In the genomic region with DNA sequence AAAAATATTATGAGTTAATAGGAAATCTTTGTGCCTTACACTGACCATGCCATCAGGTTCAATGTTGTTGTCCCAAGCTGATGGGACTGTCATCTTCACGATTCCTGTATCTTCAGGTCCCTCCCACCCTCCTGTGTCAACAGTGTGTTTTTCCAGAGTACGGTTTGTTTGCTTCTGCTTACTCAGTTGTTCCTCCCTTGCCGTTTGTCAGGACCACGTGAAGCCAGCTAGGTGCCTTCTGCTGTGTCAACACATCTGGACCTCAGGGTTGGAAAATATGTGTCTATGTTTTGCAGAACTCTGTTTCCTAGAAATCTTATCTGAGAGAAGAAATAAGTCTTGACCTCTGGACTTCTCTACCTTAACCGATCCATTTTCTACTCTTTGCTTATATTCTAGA, we compare ENCODE assay signal across 22 mouse cellular contexts. TPM values are rescaled to one million over a fixed set of nuclear protein-coding genes. Genes with fewer than 3 reads are reported as not detected.
DNase-seq lines count a peak whose midpoint lies in the region; ATAC-seq and TF ChIP-seq lines count a peak whose summit lies in the region.
"Had no signal": no experiment of that assay in that cellular context is flagged by ENCODE, and none has a peak within 500 bp of the region (broad histone marks: within the 10 kb centered on the region; RNA-seq: fewer than 3 reads in every experiment).

No protein-coding gene starts in this region.

- peaks cover 58% of the 10 kb centered on the region for H3K36me3 ChIP-seq in heart, postnatal 0 days (replicated peaks; ENCODE audit: control insufficient read depth, insufficient read depth, low read length)
- H3K36me3 ChIP-seq in heart, embryonic 11.5 days (ENCODE audit: control insufficient read depth, insufficient read depth, low read length) = peaks cover 37% of the 10 kb centered on the region
- peaks cover 17% of the 10 kb centered on the region for H3K36me3 ChIP-seq in liver, embryonic 16.5 days (ENCODE audit: control insufficient read depth, insufficient read depth)
- peaks cover 21% of the 10 kb centered on the region for H3K36me3 ChIP-seq in liver, embryonic 11.5 days (ENCODE audit: control insufficient read depth, insufficient read depth, low read length)
- H3K36me3 ChIP-seq in intestine, embryonic 16.5 days (ENCODE audit: control insufficient read depth, insufficient read depth, low read length) = peaks cover 17% of the 10 kb centered on the region
- H3K36me3 ChIP-seq in stomach, postnatal 0 days (ENCODE audit: control insufficient read depth, insufficient read depth, low read length) = peaks cover 10% of the 10 kb centered on the region; the same call in 1 of the 2 replicates

- 0 out of 2 replicates have a peak, but pooled peaks have one; percentile 16 for ATAC-seq in heart, postnatal 0 days (ENCODE audit: insufficient read depth, low read depth)
- no peak for ATAC-seq in heart, embryonic 11.5 days (replicated peaks; ENCODE audit: insufficient number of reproducible peaks, low FRiP score, low TSS enrichment)
- peak; percentile 71 for ATAC-seq in liver, embryonic 16.5 days (ENCODE audit: low read depth)
- no peak for ATAC-seq in liver, embryonic 11.5 days (replicated peaks; ENCODE audit: low FRiP score)
- peak; percentile 83 for ATAC-seq in intestine, embryonic 16.5 days
- ATAC-seq in stomach, postnatal 0 days (ENCODE audit: low FRiP score, low TSS enrichment) = peak; percentile 89
- no peak for ATAC-seq in erythroid progenitor cell, adult 5-6 weeks (replicated peaks; ENCODE audit: low FRiP score, poor library complexity, severe bottlenecking)
- ATAC-seq: forebrain, embryonic 15.5 days had no signal

- H3K27ac ChIP-seq in heart, postnatal 0 days (ENCODE audit: low read depth) = 0 out of 2 replicates have a peak overlapping the region, but pooled peaks have one; percentile 15
- no peak overlapping the region for H3K27ac ChIP-seq in heart, embryonic 11.5 days (ENCODE audit: low read depth, low read length)
- H3K27ac ChIP-seq in liver, embryonic 16.5 days (ENCODE audit: low read length) = no peak overlapping the region
- no peak overlapping the region for H3K27ac ChIP-seq in liver, embryonic 11.5 days (ENCODE audit: low read depth, low read length)
- H3K27ac ChIP-seq in intestine, embryonic 16.5 days (ENCODE audit: low read length) = no peak overlapping the region
- H3K27ac ChIP-seq in stomach, postnatal 0 days (replicated peaks) = peak overlapping the region; percentile 56
- H3K27ac ChIP-seq: embryonic facial prominence, embryonic 15.5 days; forebrain, embryonic 15.5 days; heart, adult 2 months; hindbrain, embryonic 10.5 days; hindbrain, embryonic 14.5 days had no signal

- H3K4me3 ChIP-seq in heart, postnatal 0 days (ENCODE audit: low read depth, low read length) = no peak overlapping the region
- no peak overlapping the region for H3K4me3 ChIP-seq in heart, embryonic 11.5 days (ENCODE audit: low read depth, low read length)
- H3K4me3 ChIP-seq in liver, embryonic 16.5 days (ENCODE audit: low read depth, low read length) = no peak overlapping the region
- H3K4me3 ChIP-seq in liver, embryonic 11.5 days (ENCODE audit: low read depth, low read length) = no peak overlapping the region
- no peak overlapping the region for H3K4me3 ChIP-seq in intestine, embryonic 16.5 days (ENCODE audit: low read length)
- no peak overlapping the region for H3K4me3 ChIP-seq in stomach, postnatal 0 days (ENCODE audit: low read depth, low read length)
- H3K4me3 ChIP-seq: embryonic facial prominence, embryonic 15.5 days; erythroblast, embryonic 14.5 days; forebrain, embryonic 15.5 days; heart, adult 2 months; heart, embryonic 12.5 days; hindbrain, embryonic 10.5 days had no signal

- no peaks in the 10 kb centered on the region for H3K9me3 ChIP-seq in heart, postnatal 0 days (replicated peaks; ENCODE audit: control insufficient read depth, low read length)
- H3K9me3 ChIP-seq in heart, embryonic 11.5 days (replicated peaks; ENCODE audit: control insufficient read depth, low read length) = no peaks in the 10 kb centered on the region
- no peaks in the 10 kb centered on the region for H3K9me3 ChIP-seq in liver, embryonic 16.5 days (replicated peaks; ENCODE audit: control insufficient read depth, low read length)
- no peaks in the 10 kb centered on the region for H3K9me3 ChIP-seq in liver, embryonic 11.5 days (ENCODE audit: control insufficient read depth, low read length)
- no peaks in the 10 kb centered on the region for H3K9me3 ChIP-seq in intestine, embryonic 16.5 days (ENCODE audit: control insufficient read depth, low read length)
- H3K9me3 ChIP-seq in stomach, postnatal 0 days (ENCODE audit: control insufficient read depth, low read length) = no peaks in the 10 kb centered on the region
- H3K9me3 ChIP-seq: embryonic facial prominence, embryonic 15.5 days; forebrain, embryonic 15.5 days; heart, embryonic 12.5 days; hindbrain, embryonic 10.5 days had no signal

- H3K9ac ChIP-seq in heart, postnatal 0 days (replicated peaks; ENCODE audit: low read depth, low read length) = no peak overlapping the region
- H3K9ac ChIP-seq in heart, embryonic 11.5 days (ENCODE audit: low read depth, low read length) = no peak overlapping the region
- no peak overlapping the region for H3K9ac ChIP-seq in liver, embryonic 16.5 days (ENCODE audit: low read depth, low read length)
- H3K9ac ChIP-seq in liver, embryonic 11.5 days (ENCODE audit: low read depth, low read length) = no peak overlapping the region
- no peak overlapping the region for H3K9ac ChIP-seq in intestine, embryonic 16.5 days (ENCODE audit: low read depth, low read length)
- no peak overlapping the region for H3K9ac ChIP-seq in stomach, postnatal 0 days (ENCODE audit: low read length)
- H3K9ac ChIP-seq: embryonic facial prominence, embryonic 15.5 days; forebrain, embryonic 15.5 days; heart, embryonic 12.5 days; hindbrain, embryonic 14.5 days had no signal

- 67% methylated on average over 5 of the region's 5 CpGs for WGBS in heart, postnatal 0 days
- WGBS in heart, embryonic 11.5 days (ENCODE audit: insufficient replicate concordance) = 71% methylated on average over 5 of the region's 5 CpGs
- 61% methylated on average over 5 of the region's 5 CpGs for WGBS in liver, embryonic 16.5 days (ENCODE audit: insufficient replicate concordance)
- WGBS in liver, embryonic 11.5 days = 81% methylated on average over 5 of the region's 5 CpGs
- WGBS in intestine, embryonic 16.5 days = 68% methylated on average over 5 of the region's 5 CpGs
- 52% methylated on average over 5 of the region's 5 CpGs for WGBS in stomach, postnatal 0 days

- H3K27me3 ChIP-seq in heart, postnatal 0 days (ENCODE audit: control insufficient read depth, insufficient read depth, low read length) = no peaks in the 10 kb centered on the region
- H3K27me3 ChIP-seq in heart, embryonic 11.5 days (ENCODE audit: control insufficient read depth, insufficient read depth, low read length) = no peaks in the 10 kb centered on the region
- no peaks in the 10 kb centered on the region for H3K27me3 ChIP-seq in liver, embryonic 16.5 days (ENCODE audit: control insufficient read depth, insufficient read depth, low read depth, low read length)
- H3K27me3 ChIP-seq in liver, embryonic 11.5 days (replicated peaks; ENCODE audit: control insufficient read depth, insufficient read depth, low read length) = no peaks in the 10 kb centered on the region
- H3K27me3 ChIP-seq in intestine, embryonic 16.5 days (replicated peaks; ENCODE audit: control insufficient read depth, insufficient read depth, low read length) = no peaks in the 10 kb centered on the region
- no peaks in the 10 kb centered on the region for H3K27me3 ChIP-seq in stomach, postnatal 0 days (ENCODE audit: control insufficient read depth, insufficient read depth, low read length)
- H3K27me3 ChIP-seq: embryonic facial prominence, embryonic 15.5 days; forebrain, embryonic 15.5 days; heart, embryonic 12.5 days had no signal

- no peak for TF ChIP-seq CTCF in heart, postnatal 0 days (IDR thresholded peaks at IDR 0.05; ENCODE audit: low read depth)
- TF ChIP-seq CTCF in stomach, postnatal 0 days (IDR thresholded peaks at IDR 0.05; ENCODE audit: low read depth) = no peak

- peaks cover 6% of the 10 kb centered on the region; the same call in 1 of the 2 replicates for H3K4me1 ChIP-seq in heart, postnatal 0 days (ENCODE audit: control insufficient read depth, insufficient read depth)
- H3K4me1 ChIP-seq in heart, embryonic 11.5 days (ENCODE audit: control insufficient read depth, insufficient read depth, low read length) = no peaks in the 10 kb centered on the region
- H3K4me1 ChIP-seq in liver, embryonic 16.5 days (ENCODE audit: control insufficient read depth, low read depth, low read length) = no peaks in the 10 kb centered on the region
- no peaks in the 10 kb centered on the region for H3K4me1 ChIP-seq in liver, embryonic 11.5 days (replicated peaks; ENCODE audit: control insufficient read depth, insufficient read depth, low read length)
- H3K4me1 ChIP-seq in intestine, embryonic 16.5 days (ENCODE audit: control insufficient read depth, insufficient read depth, low read length) = no peaks in the 10 kb centered on the region
- H3K4me1 ChIP-seq in stomach, postnatal 0 days (replicated peaks; ENCODE audit: control insufficient read depth, insufficient read depth) = no peaks in the 10 kb centered on the region
- H3K4me1 ChIP-seq: embryonic facial prominence, embryonic 15.5 days; forebrain, embryonic 15.5 days; hindbrain, embryonic 10.5 days had no signal

- DNase-seq in heart, postnatal 0 days (ENCODE audit: low spot score) = no peak
- no peak for DNase-seq in liver, embryonic 11.5 days (ENCODE audit: low spot score)
- DNase-seq in stomach, postnatal 0 days (ENCODE audit: low spot score) = peak; percentile 48
- DNase-seq in layer of hippocampus, adult 8-10 months (ENCODE audit: low spot score in 2 of 2) = no peak
- DNase-seq: adrenal gland, adult 8-10 months; cerebellum, adult 11 months; cerebellum, adult 8-10 months; cerebellum, postnatal 14 days; embryo, embryonic 11 days; gastrocnemius, postnatal 36 days; heart, adult 2 months; heart, postnatal 14 days had no signal

- TF ChIP-seq EP300 in heart, postnatal 0 days (IDR thresholded peaks at IDR 0.05; ENCODE audit: low read depth) = no peak
- TF ChIP-seq EP300 in stomach, postnatal 0 days (optimal IDR thresholded peaks at IDR 0.05) = no peak

- no peak overlapping the region for H3K4me2 ChIP-seq in heart, postnatal 0 days (ENCODE audit: low read depth, low read length)
- H3K4me2 ChIP-seq in heart, embryonic 11.5 days = no peak overlapping the region
- no peak overlapping the region for H3K4me2 ChIP-seq in liver, embryonic 16.5 days (ENCODE audit: low read depth, low read length)
- no peak overlapping the region for H3K4me2 ChIP-seq in liver, embryonic 11.5 days
- no peak overlapping the region for H3K4me2 ChIP-seq in intestine, embryonic 16.5 days (ENCODE audit: low read depth, low read length)
- no peak overlapping the region for H3K4me2 ChIP-seq in stomach, postnatal 0 days (replicated peaks; ENCODE audit: low read depth)
- H3K4me2 ChIP-seq: embryonic facial prominence, embryonic 15.5 days; forebrain, embryonic 15.5 days; heart, embryonic 12.5 days; hindbrain, embryonic 14.5 days had no signal

RNA-seq across cellular contexts. Expression of gene Zfp568, which starts 16.8 kb away (rescaled TPM):
- total RNA-seq in heart, postnatal 0 days (2014; rRNA removed; ENCODE audit: low replicate concordance) = 38.3 and 39.3 TPM in 2 replicates
- polyA plus RNA-seq in heart, postnatal 0 days (2015; fragmentation: Nextera tagmentation; extraction: Ambion mirVana) = 9.5 and 13.6 TPM in 2 replicates
- 28.8 and 30.4 TPM in 2 replicates for polyA plus RNA-seq in heart, embryonic 11.5 days (2014; fragmentation: Nextera tagmentation; extraction: Ambion mirVana)
- polyA plus RNA-seq in liver, embryonic 16.5 days (2015; fragmentation: Nextera tagmentation; extraction: Ambion mirVana) = 8.1 and 8.2 TPM in 2 replicates
- polyA plus RNA-seq in liver, embryonic 11.5 days (2014; fragmentation: Nextera tagmentation; extraction: Ambion mirVana) = 23.6 and 25.3 TPM in 2 replicates
- 9.1 and 11.6 TPM in 2 replicates for polyA plus RNA-seq in intestine, embryonic 16.5 days (2015; fragmentation: Nextera tagmentation; extraction: Ambion mirVana)
- polyA plus RNA-seq in stomach, postnatal 0 days (2015; fragmentation: Nextera tagmentation; extraction: Ambion mirVana) = 3.7 and 5.3 TPM in 2 replicates
- total RNA-seq in erythroid progenitor cell, adult 5-6 weeks (2015; ENCODE audit: low replicate concordance) = 2.5 and 5.4 TPM in 2 replicates
- total RNA-seq in erythroid progenitor cell, adult 5-6 weeks (2017; ENCODE audit: low replicate concordance) = 4.1 and 4.2 TPM in 2 replicates
- total RNA-seq in layer of hippocampus, adult 8-10 months (2022) = 1 to 10 TPM; 3.3 to 7.7 (median 4.0) TPM

RNA-seq across cellular contexts. Expression of gene Zfp74, which starts 46.7 kb away (rescaled TPM):
- total RNA-seq in heart, postnatal 0 days (2014; rRNA removed; ENCODE audit: low replicate concordance) = 2.0 and 3.2 TPM in 2 replicates
- polyA plus RNA-seq in heart, postnatal 0 days (2015; fragmentation: Nextera tagmentation; extraction: Ambion mirVana) = 5.4 and 5.5 TPM in 2 replicates
- polyA plus RNA-seq in heart, embryonic 11.5 days (2014; fragmentation: Nextera tagmentation; extraction: Ambion mirVana) = 7.0 and 10.0 TPM in 2 replicates
- 1.3 and 1.5 TPM in 2 replicates for polyA plus RNA-seq in liver, embryonic 16.5 days (2015; fragmentation: Nextera tagmentation; extraction: Ambion mirVana)
- 6.7 and 7.0 TPM in 2 replicates for polyA plus RNA-seq in liver, embryonic 11.5 days (2014; fragmentation: Nextera tagmentation; extraction: Ambion mirVana)
- 5.4 and 6.4 TPM in 2 replicates for polyA plus RNA-seq in intestine, embryonic 16.5 days (2015; fragmentation: Nextera tagmentation; extraction: Ambion mirVana)
- 2.8 and 3.1 TPM in 2 replicates for polyA plus RNA-seq in stomach, postnatal 0 days (2015; fragmentation: Nextera tagmentation; extraction: Ambion mirVana)
- 4.0 and 4.2 TPM in 2 replicates for total RNA-seq in erythroid progenitor cell, adult 5-6 weeks (2015; ENCODE audit: low replicate concordance)
- total RNA-seq in erythroid progenitor cell, adult 5-6 weeks (2017; ENCODE audit: low replicate concordance) = 0.98 and 2.6 TPM in 2 replicates
- total RNA-seq in layer of hippocampus, adult 8-10 months (2022) = 10 to 100 TPM; 17.2 to 19.9 (median 18.2) TPM

RNA-seq across cellular contexts. Expression of gene Zfp14, which starts 50.6 kb away (rescaled TPM):
- 5.7 and 6.0 TPM in 2 replicates for total RNA-seq in heart, postnatal 0 days (2014; rRNA removed; ENCODE audit: low replicate concordance)
- polyA plus RNA-seq in heart, postnatal 0 days (2015; fragmentation: Nextera tagmentation; extraction: Ambion mirVana) = 2.2 and 2.6 TPM in 2 replicates
- polyA plus RNA-seq in heart, embryonic 11.5 days (2014; fragmentation: Nextera tagmentation; extraction: Ambion mirVana) = 3.1 and 3.8 TPM in 2 replicates
- polyA plus RNA-seq in liver, embryonic 16.5 days (2015; fragmentation: Nextera tagmentation; extraction: Ambion mirVana) = 0.28 and 0.34 TPM in 2 replicates
- 1.4 and 1.8 TPM in 2 replicates for polyA plus RNA-seq in liver, embryonic 11.5 days (2014; fragmentation: Nextera tagmentation; extraction: Ambion mirVana)
- polyA plus RNA-seq in intestine, embryonic 16.5 days (2015; fragmentation: Nextera tagmentation; extraction: Ambion mirVana) = 2.0 and 2.2 TPM in 2 replicates
- 1.6 and 1.8 TPM in 2 replicates for polyA plus RNA-seq in stomach, postnatal 0 days (2015; fragmentation: Nextera tagmentation; extraction: Ambion mirVana)
- 1.1 TPM in 1 of 2 replicates, not detected in the other for total RNA-seq in erythroid progenitor cell, adult 5-6 weeks (2015; ENCODE audit: low replicate concordance)
- total RNA-seq in erythroid progenitor cell, adult 5-6 weeks (2017; ENCODE audit: low replicate concordance) = 0.39 TPM in 1 of 2 replicates, not detected in the other
- total RNA-seq in layer of hippocampus, adult 8-10 months (2022) = 10 to 100 TPM in 1 of 4 experiments, 1 to 10 TPM in 3; 8.5 to 10.3 (median 9.5) TPM
- polyA plus RNA-seq: erythroblast, embryonic 14.5 days had no signal

Comparison
In these comparisons a context has a peak if more than half of its experiments do, and no peak if none do; other contexts are left out.
1. ATAC-seq: peak in heart, postnatal 0 days (single experiment), liver, embryonic 16.5 days (single experiment), intestine, embryonic 16.5 days (single experiment) and stomach, postnatal 0 days (single experiment); none in heart, embryonic 11.5 days (single experiment), liver, embryonic 11.5 days (single experiment) and erythroid progenitor cell, adult 5-6 weeks (single experiment).
2. H3K27ac ChIP-seq: peak in heart, postnatal 0 days (single experiment) and stomach, postnatal 0 days (single experiment); none in heart, embryonic 11.5 days (single experiment), liver, embryonic 16.5 days (single experiment), liver, embryonic 11.5 days (single experiment) and intestine, embryonic 16.5 days (single experiment).